Mouse (Mus musculus): ENCODE data around the gene Itih1. TPM values are rescaled to one million over a fixed set of nuclear protein-coding genes. Genes with fewer than 3 reads are reported as not detected.
A peak's percentile ranks its signal among the peaks of the same experiment; 100 is the strongest.

The Itih1 gene
- total and polyA plus RNA-seq, 3 experiments: not detected

DNA sequence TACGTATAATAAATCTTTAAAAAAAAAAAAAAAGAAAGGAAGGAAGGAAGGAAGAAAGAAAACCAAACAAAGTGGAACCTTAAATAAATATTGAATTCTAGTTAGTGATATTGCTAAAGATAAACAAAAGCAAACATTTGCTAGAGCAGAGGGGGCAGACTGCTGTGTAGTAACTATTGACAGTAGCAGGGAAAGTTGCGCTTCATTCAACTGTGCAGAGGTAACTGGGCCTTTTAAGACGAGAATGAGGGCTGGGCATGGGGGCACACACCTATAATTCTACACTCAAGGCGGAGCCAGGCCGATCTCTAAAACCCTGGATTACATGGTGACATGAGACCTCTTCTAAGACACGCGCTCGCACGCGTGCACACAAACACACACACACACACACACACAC lies 6.9 kb upstream of the Itih1 start:
- Histone ChIP-seq H3K4me3 (replicated peaks in 1 of 3; ENCODE audit: low read depth in 2 of 3, low read length in 2 of 3, poor library complexity in 1 of 3) (no peak overlapping the region), H3K4me1 (ENCODE audit: control insufficient read depth in 1 of 2, insufficient read depth in 2 of 2) (peaks cover 11 to 32% of the 10 kb centered on the region in 2 experiments; a peak in 3 of 4 replicates), H3K9me3 (replicated peaks; ENCODE audit: low read length) (no peaks in the 10 kb centered on the region), H3K27ac (ENCODE audit: insufficient read depth, low read depth) (no peak overlapping the region), H3K79me2 (replicated peaks; ENCODE audit: control insufficient read depth, extremely low read depth, insufficient read depth, poor library complexity, severe bottlenecking) (no peaks in the 10 kb centered on the region; the same call in 1 of the 2 replicates), H3K9ac (ENCODE audit: insufficient read depth, low read depth) (no peak overlapping the region), H3K36me3 (replicated peaks in 1 of 2; ENCODE audit: control insufficient read depth in 1 of 2, insufficient read depth in 1 of 2, low read length in 1 of 2) (peaks cover 8 to 14% of the 10 kb centered on the region in 2 experiments), H3K4me2 (ENCODE audit: insufficient read depth, low read depth, poor library complexity, severe bottlenecking) (no peak overlapping the region), H3K27me3 (replicated peaks) (no peaks in the 10 kb centered on the region)
- in situ Hi-C loops (cut with MboI; ENCODE audit: low pct_ligation_motif_present, low pct_unique_long_range_greater_than_20kb, low sequenced_read_pairs): no loop called here
- DNase-seq (ENCODE audit: extremely low read depth): no peak
- dilution Hi-C loops (cut with MboI; ENCODE audit: extremely low pct_ligation_motif_present, extremely low pct_unique_long_range_greater_than_20kb, low sequenced_read_pairs): no loop called here
- no peak for TF ChIP-seq UBTF (IDR thresholded peaks at IDR 0.05; ENCODE audit: low read depth, low read length)
- TF ChIP-seq ZNF384 (IDR thresholded peaks at IDR 0.05; ENCODE audit: low read depth, low read length): peak; percentile 41
- TF ChIP-seq RAD21 (IDR thresholded peaks at IDR 0.05; ENCODE audit: low read depth, low read length): no peak
- no peak for TF ChIP-seq CHD2 (IDR thresholded peaks at IDR 0.05; ENCODE audit: low read length)
- no peak for TF ChIP-seq RCOR1 (conservative IDR thresholded peaks at IDR 0.05; ENCODE audit: low read depth, low read length)

DNA sequence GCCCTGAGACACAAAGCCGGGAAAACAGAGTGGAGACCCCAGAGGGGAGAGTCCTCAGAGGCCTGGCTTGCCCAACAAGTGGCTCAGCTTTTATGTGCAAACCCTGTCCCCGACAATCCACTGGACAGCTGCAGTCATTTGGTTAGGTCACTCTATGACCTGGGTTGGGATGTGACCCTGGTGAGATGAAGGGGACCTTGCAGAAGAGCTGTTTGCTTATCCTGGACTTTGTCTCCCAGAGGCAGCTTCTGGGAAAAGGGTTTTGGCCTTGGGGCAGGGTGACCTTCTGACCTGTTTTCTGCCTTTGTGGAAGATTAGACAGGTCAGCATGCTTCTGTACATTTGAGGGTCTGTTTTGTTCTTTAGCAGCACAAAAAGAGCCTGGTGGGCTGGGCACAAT lies 1.7 kb upstream of the Itih1 start:
- Histone ChIP-seq H3K4me2 (ENCODE audit: insufficient read depth, low read depth, poor library complexity, severe bottlenecking) (peak overlapping the region; percentile 73), H3K9me3 (replicated peaks; ENCODE audit: low read length) (no peaks in the 10 kb centered on the region), H3K4me1 (ENCODE audit: control insufficient read depth in 1 of 2, insufficient read depth in 2 of 2) (peaks cover 29 to 38% of the 10 kb centered on the region in 2 experiments), H3K79me2 (replicated peaks; ENCODE audit: control insufficient read depth, extremely low read depth, insufficient read depth, poor library complexity, severe bottlenecking) (no peaks in the 10 kb centered on the region), H3K36me3 (replicated peaks in 1 of 2; ENCODE audit: control insufficient read depth in 1 of 2, insufficient read depth in 1 of 2, low read length in 1 of 2) (peaks cover 0 to 4% of the 10 kb centered on the region in 2 experiments), H3K27me3 (replicated peaks) (peaks cover 2% of the 10 kb centered on the region), H3K27ac (ENCODE audit: insufficient read depth, low read depth) (peak overlapping the region; percentile 96), H3K4me3 (replicated peaks in 1 of 3; ENCODE audit: low read depth in 2 of 3, low read length in 2 of 3, poor library complexity in 1 of 3) (peak overlapping the region; percentile 5 to 47 (median 36)), H3K9ac (ENCODE audit: insufficient read depth, low read depth) (peak overlapping the region; percentile 94)
- dilution Hi-C loops (cut with MboI; ENCODE audit: extremely low pct_ligation_motif_present, extremely low pct_unique_long_range_greater_than_20kb, low sequenced_read_pairs): no loop called here
- TF ChIP-seq MXI1 (IDR thresholded peaks at IDR 0.05; ENCODE audit: low read depth, low read length) (no peak), SMC3 (IDR thresholded peaks at IDR 0.05; ENCODE audit: low read depth, low read length) (no peak)
- DNase-seq (ENCODE audit: extremely low read depth): no peak
- in situ Hi-C loops (cut with MboI; ENCODE audit: low pct_ligation_motif_present, low pct_unique_long_range_greater_than_20kb, low sequenced_read_pairs): no loop called here

DNA sequence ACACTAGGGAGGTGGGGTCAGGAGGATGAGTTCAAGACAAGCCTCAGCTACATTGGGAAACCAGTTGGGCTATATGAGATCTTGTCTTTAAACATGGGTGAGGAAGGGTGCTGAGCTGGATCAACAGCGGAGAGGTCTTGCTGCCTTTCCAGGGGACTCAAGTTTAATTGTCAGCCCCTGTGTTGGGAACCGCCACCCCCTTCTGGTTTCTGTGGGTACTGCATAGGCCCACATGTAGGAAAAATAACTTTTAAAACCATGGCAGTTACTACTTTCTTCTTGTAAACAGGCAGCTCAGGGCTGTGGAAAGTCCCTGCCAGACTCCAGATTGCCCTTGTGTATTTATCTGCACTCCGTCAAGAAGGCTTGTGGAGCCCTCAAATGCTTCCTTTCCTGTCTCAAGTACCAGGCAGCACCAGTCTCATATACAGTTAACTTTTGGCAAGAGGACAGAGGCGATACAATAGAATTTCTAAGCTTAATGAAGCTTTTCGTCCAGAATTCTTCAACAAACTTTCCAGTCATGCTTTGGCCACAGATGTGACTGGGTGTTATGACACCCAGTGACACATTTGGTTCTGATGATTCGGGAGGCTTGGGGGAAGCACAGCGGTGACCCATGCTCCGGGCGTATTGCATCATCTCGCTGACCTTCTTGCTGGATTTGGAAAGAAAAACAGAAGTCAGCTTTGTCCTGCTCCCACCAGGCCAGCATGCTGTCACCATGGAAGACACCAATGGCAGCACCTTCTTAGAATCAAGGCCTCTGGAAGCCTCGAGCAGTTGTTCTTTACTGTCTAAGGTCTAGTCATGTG lies 978 bp upstream of the Itih1 start:
- Histone ChIP-seq H3K9ac (ENCODE audit: insufficient read depth, low read depth) (peak overlapping the region; percentile 94), H3K4me3 (replicated peaks in 1 of 3; ENCODE audit: low read depth in 2 of 3, low read length in 2 of 3, poor library complexity in 1 of 3) (peak overlapping the region in 2 of 3 experiments; percentile 36 to 47)
- dilution Hi-C loops (cut with MboI; ENCODE audit: extremely low pct_ligation_motif_present, extremely low pct_unique_long_range_greater_than_20kb, low sequenced_read_pairs): no loop called here
- peak; percentile 47; the same call in 1 of the 2 replicates for TF ChIP-seq POLR2A (IDR thresholded peaks at IDR 0.05; ENCODE audit: low read depth, low read length)
- TF ChIP-seq PAX5 (IDR thresholded peaks at IDR 0.05; ENCODE audit: low read length): no peak
- TF ChIP-seq ELF1 (IDR thresholded peaks at IDR 0.05; ENCODE audit: low read depth, low read length): peak; percentile 4
- TF ChIP-seq ZNF384 (IDR thresholded peaks at IDR 0.05; ENCODE audit: low read depth, low read length): no peak
- TF ChIP-seq JUN (IDR thresholded peaks at IDR 0.05; ENCODE audit: insufficient read depth, low read depth, low read length): peak; percentile 9; the same call in 1 of the 2 replicates
- peak; percentile 45 for TF ChIP-seq HCFC1 (IDR thresholded peaks at IDR 0.05; ENCODE audit: low read depth, low read length)
- TF ChIP-seq IRF4 (IDR thresholded peaks at IDR 0.05; ENCODE audit: low read depth, low read length): peak; percentile 61
- TF ChIP-seq BHLHE40 (IDR thresholded peaks at IDR 0.05; ENCODE audit: low read depth, low read length): no peak; the same call in 1 of the 2 replicates
- TF ChIP-seq RCOR1 (conservative IDR thresholded peaks at IDR 0.05; ENCODE audit: low read depth, low read length): no peak
- no peak for TF ChIP-seq ZC3H11A (IDR thresholded peaks at IDR 0.05; ENCODE audit: low read depth, low read length)
- TF ChIP-seq SMC3 (IDR thresholded peaks at IDR 0.05; ENCODE audit: low read depth, low read length): peak; percentile 54
- peak; percentile 20; the same call in 1 of the 2 replicates for TF ChIP-seq EP300 (IDR thresholded peaks at IDR 0.05; ENCODE audit: low read length)
- TF ChIP-seq ETS1 (conservative IDR thresholded peaks at IDR 0.05; ENCODE audit: low read depth, low read length): peak; percentile 40; the same call in 1 of the 2 replicates
- 0 out of 2 replicates have a peak, but pooled peaks have one; percentile 26 for TF ChIP-seq TCF12 (IDR thresholded peaks at IDR 0.05; ENCODE audit: low read depth, low read length)
- TF ChIP-seq NELFE (IDR thresholded peaks at IDR 0.05; ENCODE audit: low read depth, low read length): peak; percentile 36
- TF ChIP-seq MYC (IDR thresholded peaks at IDR 0.05; ENCODE audit: low read depth, low read length): peak; percentile 36; the same call in 1 of the 2 replicates
- no peak for TF ChIP-seq USF2 (conservative IDR thresholded peaks at IDR 0.05; ENCODE audit: low read depth, low read length)
- no peak for TF ChIP-seq GABPA (IDR thresholded peaks at IDR 0.05; ENCODE audit: insufficient replicate concordance, low read depth, low read length)
- TF ChIP-seq JUND (conservative IDR thresholded peaks at IDR 0.05; ENCODE audit: low read depth, low read length): 0 out of 2 replicates have a peak, but pooled peaks have one; percentile 6
- TF ChIP-seq MXI1 (IDR thresholded peaks at IDR 0.05; ENCODE audit: low read depth, low read length): peak; percentile 76

More for the DNA sequence above, 978 bp upstream of the Itih1 start:
- in situ Hi-C loops (cut with MboI; ENCODE audit: low pct_ligation_motif_present, low pct_unique_long_range_greater_than_20kb, low sequenced_read_pairs): no loop called here
- Histone ChIP-seq H3K36me3 (replicated peaks in 1 of 2; ENCODE audit: control insufficient read depth in 1 of 2, insufficient read depth in 1 of 2, low read length in 1 of 2) (peaks cover 0 to 4% of the 10 kb centered on the region in 2 experiments), H3K9me3 (replicated peaks; ENCODE audit: low read length) (no peaks in the 10 kb centered on the region), H3K79me2 (replicated peaks; ENCODE audit: control insufficient read depth, extremely low read depth, insufficient read depth, poor library complexity, severe bottlenecking) (no peaks in the 10 kb centered on the region), H3K27me3 (replicated peaks) (peaks cover 5% of the 10 kb centered on the region), H3K4me2 (ENCODE audit: insufficient read depth, low read depth, poor library complexity, severe bottlenecking) (peak overlapping the region; percentile 73), H3K4me1 (ENCODE audit: control insufficient read depth in 1 of 2, insufficient read depth in 2 of 2) (peaks cover 29 to 38% of the 10 kb centered on the region in 2 experiments), H3K27ac (ENCODE audit: insufficient read depth, low read depth) (peak overlapping the region; percentile 96)
- peak; percentile 71 for DNase-seq (ENCODE audit: extremely low read depth)
